8 mouse cellular contexts compared by ENCODE assay signal in the genomic region with DNA sequence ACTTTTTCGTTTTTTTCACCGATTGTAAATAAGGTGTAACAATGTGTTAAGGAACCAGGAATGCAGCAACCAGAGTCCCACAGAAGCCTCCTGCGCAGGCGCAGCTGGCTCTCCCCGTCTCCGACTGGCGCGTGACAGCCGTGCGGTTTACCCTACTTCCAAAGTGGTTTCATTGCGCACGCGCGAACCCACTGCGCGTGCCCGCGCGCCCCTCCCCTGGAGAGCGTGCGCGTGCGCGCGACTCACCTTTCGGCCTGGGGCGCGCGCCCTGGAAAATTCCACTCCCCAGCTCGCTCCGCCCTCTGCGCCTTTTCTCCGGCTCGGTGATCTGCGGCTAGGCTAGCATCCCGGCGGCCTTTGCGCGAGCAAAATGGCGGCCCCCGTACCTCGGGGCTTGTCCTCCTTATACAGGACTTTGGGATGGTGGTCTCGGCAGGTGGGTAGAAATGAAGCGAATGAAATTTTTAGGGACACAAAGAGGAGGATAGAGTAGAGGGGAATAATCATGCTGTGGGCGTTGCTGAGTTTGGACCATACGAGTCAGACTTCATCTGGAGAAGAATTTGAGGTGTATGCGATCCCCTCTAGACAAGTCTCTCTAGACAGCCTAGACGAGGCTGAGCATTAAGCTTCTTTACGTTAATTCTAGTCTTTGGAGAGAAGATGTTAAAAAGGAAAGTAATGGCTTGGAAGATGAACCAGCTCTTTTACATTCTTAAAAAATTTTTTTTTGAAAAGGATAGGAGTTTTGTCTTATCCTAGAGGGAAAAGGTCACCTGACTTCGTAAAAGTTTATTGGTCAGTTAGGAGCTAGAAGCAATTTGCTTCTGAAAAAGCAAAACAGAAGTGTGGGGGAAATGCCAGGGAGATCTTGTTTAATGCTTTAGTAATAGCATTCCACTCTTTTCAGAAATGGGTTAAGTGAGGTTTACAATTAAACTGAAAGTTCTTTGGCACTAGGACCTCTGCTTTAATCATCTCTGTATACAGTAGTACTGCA. TPM values are rescaled to one million over a fixed set of nuclear protein-coding genes. Genes with fewer than 3 reads are reported as not detected.
A peak's percentile ranks its signal among the peaks of the same experiment; 100 is the strongest.
DNase-seq lines count a peak whose midpoint lies in the region; ATAC-seq lines count a peak whose summit lies in the region.

A gene (plus strand): TSS at position 213 of the 1,000 bp plus-strand sequence.

- ATAC-seq in common myeloid progenitor, adult 5-6 weeks (replicated peaks; ENCODE audit: low read depth, poor library complexity, severe bottlenecking) = peak; percentile 94

- H3K4me3 ChIP-seq in megakaryocyte, embryonic 14.5 days (replicated peaks) = peak within 1 kb of the TSS; percentile 93

- no peaks in the 10 kb centered on the region for H3K27me3 ChIP-seq in megakaryocyte, embryonic 14.5 days (replicated peaks)

- H3K36me3 ChIP-seq in megakaryocyte, embryonic 14.5 days (replicated peaks; ENCODE audit: low read length) = peaks cover 4% of the 10 kb centered on the region

- H3K9me3 ChIP-seq in megakaryocyte, embryonic 14.5 days = no peaks in the 10 kb centered on the region

- H3K4me1 ChIP-seq in megakaryocyte, embryonic 14.5 days = peaks cover 26% of the 10 kb centered on the region

- peak; percentile 100 for DNase-seq in ZHBTc4 (ENCODE audit: low read depth, low spot score)
- peak; percentile 98 to 99 for DNase-seq in gastrocnemius, adult 8-10 months (ENCODE audit: low spot score in 2 of 2)
- peak; percentile 99 for DNase-seq in hindlimb bud, embryonic 11.5 days (ENCODE audit: extremely low spot score, low read depth, low spot score)
- peak; percentile 96 to 97 for DNase-seq in left cerebral cortex, adult 8-10 months (ENCODE audit: low spot score in 2 of 2)
- DNase-seq in right cerebral cortex, postnatal 10 days (ENCODE audit: low spot score in 2 of 2) = peak; percentile 98 to 99
- peak; percentile 99 for DNase-seq in urinary bladder, postnatal 25 days (ENCODE audit: low spot score)

RNA-seq across cellular contexts. Expression of the gene that starts here (rescaled TPM):
- 22.0 and 23.3 TPM in 2 replicates for total RNA-seq in common myeloid progenitor, adult 5-6 weeks (2017)
- 10 to 100 TPM; 31.8 to 39.5 (median 36.0) TPM for total RNA-seq in gastrocnemius, adult 8-10 months (2022)
- total RNA-seq in left cerebral cortex, adult 8-10 months (2022) = 10 to 100 TPM; 22.5 to 27.2 (median 24.9) TPM
- polyA plus RNA-seq in megakaryocyte, embryonic 14.5 days (2012; ENCODE audit: insufficient read depth, low replicate concordance) = 4.6 and 6.9 TPM in 2 replicates

Comparison
In these comparisons a context has a peak if more than half of its experiments do, and no peak if none do; other contexts are left out.
1. Peak in every context shown above with its lines: DNase-seq, ATAC-seq and H3K4me3 ChIP-seq.